Mouse (Mus musculus): Measurements from ENCODE around the gene Lsm7. TPM values are rescaled to one million over a fixed set of nuclear protein-coding genes. Genes with fewer than 3 reads are reported as not detected.

Lsm7 gene
- 10 to 100 TPM; 14.4 to 14.7 TPM for total RNA-seq (2023)

GRCm38 (mm10) chr10:80854913-80855748 lies at the start of gene Lsm7, which contains the start of gene Sppl2b:
Gene Lsm7 (minus strand): TSS chr10:80855209.
Gene Sppl2b (plus strand): TSS chr10:80855275.

GRCm38 (mm10) chr10:80900318-80901247 lies 45.6 kb upstream of the Lsm7 start, which contains the start of gene Timm13:
Gene Timm13 (minus strand): TSS chr10:80900969.

DNA sequence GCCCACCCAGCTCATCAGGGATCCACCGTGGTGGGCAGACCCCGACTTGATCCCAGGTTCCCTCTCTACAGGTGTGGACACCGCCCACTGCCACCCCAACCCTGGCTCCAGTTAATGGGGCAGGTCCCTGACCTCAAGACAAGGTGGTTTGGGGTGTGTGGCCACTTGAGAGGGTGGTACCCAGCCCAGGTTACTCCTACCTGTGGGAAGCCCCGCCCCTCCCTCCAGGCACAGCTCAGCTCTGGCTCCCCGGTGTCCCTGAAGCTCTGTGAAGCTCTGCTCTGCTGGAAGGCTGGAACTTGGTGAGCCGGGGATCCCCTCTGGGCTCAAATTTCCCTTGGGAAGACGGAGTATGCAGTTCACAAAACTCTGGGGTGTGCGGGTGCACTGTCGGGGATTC lies 16.6 kb upstream of the Lsm7 start, which contains the start of gene Tmprss9:
Tmprss9 (plus strand) TSS at position 268 of the 400 bp plus-strand sequence.

DNA sequence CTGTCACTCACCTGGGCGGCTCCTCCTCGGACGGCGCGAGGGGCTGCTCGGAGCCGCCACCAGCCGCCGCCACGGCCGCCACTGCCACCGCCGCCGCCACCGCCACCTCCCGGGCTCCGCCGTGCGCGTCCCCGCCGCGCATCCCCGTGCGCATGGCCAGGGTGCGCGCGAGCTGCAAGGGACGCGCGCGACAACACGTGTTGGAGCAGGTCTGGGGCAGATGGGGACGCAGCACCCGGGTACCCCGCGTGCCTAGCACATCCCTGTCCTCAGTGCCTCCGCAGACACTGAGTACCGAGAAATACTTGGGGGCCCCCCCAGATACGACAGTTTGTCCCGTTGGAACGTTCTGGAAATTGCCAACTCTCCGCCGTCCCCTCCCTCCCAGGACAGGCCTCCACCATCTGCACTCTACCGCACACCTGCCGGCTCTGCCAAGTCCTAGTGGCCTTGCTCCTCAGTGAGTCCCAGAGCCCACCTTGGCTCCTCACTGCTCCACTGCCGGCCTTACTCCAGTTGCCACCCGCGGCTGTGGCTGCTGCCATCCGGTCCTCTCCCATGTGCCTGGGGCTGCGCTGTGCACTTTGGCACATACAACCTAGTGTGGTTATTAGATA lies 11.0 kb downstream of the Lsm7 start, which contains the start of gene Lingo3:
Lingo3 (minus strand) TSS at position 109 of the 617 bp plus-strand sequence.

GRCm38 (mm10) chr10:80826151-80827062 lies 28.6 kb downstream of the Lsm7 start, which contains the start of gene Oaz1:
Gene Oaz1 (plus strand): TSS chr10:80826656.

DNA sequence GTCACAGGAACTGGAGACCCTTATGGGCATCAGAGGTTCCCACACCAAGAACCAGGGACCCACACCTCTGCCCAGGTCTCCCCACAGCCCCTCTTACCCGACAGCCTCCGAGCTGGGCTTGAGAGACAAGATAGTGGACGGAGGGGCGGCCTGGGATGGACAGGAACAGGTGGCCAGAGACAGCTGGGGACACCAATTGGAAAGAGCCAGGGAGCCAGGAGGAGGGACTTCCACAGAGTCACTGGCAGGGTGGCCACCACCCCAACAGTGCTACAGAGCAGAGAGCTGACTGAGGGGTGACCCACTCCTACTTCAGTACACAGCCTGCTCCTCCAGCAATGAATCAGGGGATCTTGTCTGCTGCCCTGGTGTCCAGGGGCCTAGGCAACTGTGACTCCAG lies 41.6 kb downstream of the Lsm7 start, which contains the start of gene Jsrp1:
Jsrp1 (minus strand) TSS at position 133 of the 400 bp plus-strand sequence.

GRCm38 (mm10) chr10:80804916-80805315 lies 50.1 kb downstream of the Lsm7 start, which contains the start of gene Amh:
Gene Amh (plus strand): TSS chr10:80805243.

Other genes starting within 250 kb of the Lsm7 start
- under 1 TPM; 0.29 to 0.70 TPM for gene Gm49322, start 249.2 kb downstream of the Lsm7 start, total RNA-seq (2023)
- gene Csnk1g2, start 232.4 kb downstream of the Lsm7 start, total RNA-seq (2023), result 100 to 1,000 TPM in 1 of 2 experiments, 10 to 100 TPM in 1; 96.3 to 120 TPM
- gene Btbd2, start 198.1 kb downstream of the Lsm7 start, total RNA-seq (2023), result 10 to 100 TPM; 19.2 to 23.8 TPM
- 100 to 1,000 TPM; 187 to 191 TPM for gene Mknk2, start 177.1 kb downstream of the Lsm7 start, total RNA-seq (2023)
- gene Mob3a, start 153.2 kb downstream of the Lsm7 start, total RNA-seq (2023), result 100 to 1,000 TPM; 124 TPM
- gene Izumo4, start 153.0 kb downstream of the Lsm7 start, total RNA-seq (2023), result 1 to 10 TPM; 8.5 to 10.0 TPM
- gene Ap3d1, start 112.9 kb downstream of the Lsm7 start, total RNA-seq (2023), result 10 to 100 TPM; 91.5 to 95.8 TPM
- gene Dot1l, start 100.0 kb downstream of the Lsm7 start, total RNA-seq (2023), result 10 to 100 TPM; 30.9 to 33.4 TPM
- 10 to 100 TPM; 44.1 to 48.2 TPM for gene Sf3a2, start 57.0 kb downstream of the Lsm7 start, total RNA-seq (2023)
- gene Plekhj1, start 56.6 kb downstream of the Lsm7 start, total RNA-seq (2023), result 10 to 100 TPM; 70.8 to 77.6 TPM
- gene Amh, start 50.0 kb downstream of the Lsm7 start, total RNA-seq (2023), result 1 to 10 TPM in 1 of 2 experiments, under 1 TPM in 1; 0.94 to 1.1 TPM
- not detected for gene Jsrp1, start 41.7 kb downstream of the Lsm7 start, total RNA-seq (2023)
- 100 to 1,000 TPM; 551 to 600 TPM for gene Oaz1, start 28.6 kb downstream of the Lsm7 start, total RNA-seq (2023)
- gene Lingo3, start 11.2 kb downstream of the Lsm7 start, total RNA-seq (2023), result not detected
- gene Sppl2b, start 66 bp upstream of the Lsm7 start, total RNA-seq (2023), result 10 to 100 TPM; 23.9 to 34.6 TPM
- not detected for gene Tmprss9, start 16.6 kb upstream of the Lsm7 start, total RNA-seq (2023)
- gene Timm13, start 45.8 kb upstream of the Lsm7 start, total RNA-seq (2023), result 10 to 100 TPM; 46.4 to 48.9 TPM
- 10 to 100 TPM; 22.0 to 24.2 TPM for gene Lmnb2, start 63.0 kb upstream of the Lsm7 start, total RNA-seq (2023)
- gene Gadd45b, start 74.9 kb upstream of the Lsm7 start, total RNA-seq (2023), result 10 to 100 TPM; 27.4 to 30.8 TPM
- under 1 TPM; 0.59 to 0.68 TPM for gene Gng7, start 159.7 kb upstream of the Lsm7 start, total RNA-seq (2023)
- not detected for gene Diras1, start 170.5 kb upstream of the Lsm7 start, total RNA-seq (2023)
- 10 to 100 TPM; 11.2 to 13.3 TPM for gene Slc39a3, start 182.2 kb upstream of the Lsm7 start, total RNA-seq (2023)
- gene Sgta, start 205.0 kb upstream of the Lsm7 start, total RNA-seq (2023), result 10 to 100 TPM; 48.3 to 49.5 TPM
- gene Thop1, start 214.8 kb upstream of the Lsm7 start, total RNA-seq (2023), result 1 to 10 TPM; 6.6 to 8.3 TPM
- 1 to 10 TPM in 1 of 2 experiments, under 1 TPM in 1; 0.64 to 1.2 TPM for gene Creb3l3, start 243.7 kb upstream of the Lsm7 start, total RNA-seq (2023)

Measured in neutrophil, adult 83 days (primary cell).